Comparison of ENCODE assay signal across 9 mouse cellular contexts in genomic region chr19:61141299-61141698, GRCm38 (mm10). TPM values are rescaled to one million over a fixed set of nuclear protein-coding genes. Genes with fewer than 3 reads are reported as not detected.
DNase-seq lines count a peak whose midpoint lies in the region; ATAC-seq and TF ChIP-seq lines count a peak whose summit lies in the region.
"Had no signal": no experiment of that assay in that cellular context is flagged by ENCODE, and none has a peak within 500 bp of the region (broad histone marks: within the 10 kb centered on the region; RNA-seq: fewer than 3 reads in every experiment).

No protein-coding gene starts in this region.

- peaks cover 11% of the 10 kb centered on the region for H3K4me1 ChIP-seq in kidney, embryonic 16.5 days (ENCODE audit: insufficient read depth, low read length)
- peaks cover 10% of the 10 kb centered on the region for H3K4me1 ChIP-seq in embryonic facial prominence, embryonic 14.5 days (ENCODE audit: control insufficient read depth, insufficient read depth, low read length)
- H3K4me1 ChIP-seq in intestine, postnatal 0 days (replicated peaks; ENCODE audit: control insufficient read depth, insufficient read depth, low read length): peaks cover 6% of the 10 kb centered on the region
- H3K4me1 ChIP-seq in neural tube, embryonic 13.5 days (replicated peaks): peaks cover 17% of the 10 kb centered on the region

- peak overlapping the region; percentile 51 for H3K4me2 ChIP-seq in kidney, embryonic 16.5 days (replicated peaks; ENCODE audit: low read depth, low read length)
- H3K4me2 ChIP-seq in embryonic facial prominence, embryonic 14.5 days (ENCODE audit: low read depth, low read length): peak overlapping the region; percentile 74
- peak overlapping the region; percentile 82 for H3K4me2 ChIP-seq in intestine, postnatal 0 days (replicated peaks; ENCODE audit: low read depth)
- H3K4me2 ChIP-seq in neural tube, embryonic 13.5 days: peak overlapping the region; percentile 79

- DNase-seq in kidney, postnatal 4 days: no peak
- no peak for DNase-seq in embryonic facial prominence, embryonic 14.5 days (ENCODE audit: low spot score)
- DNase-seq in retina, embryonic 14.5 days (ENCODE audit: low spot score): no peak
- DNase-seq in embryo, embryonic 10 days (ENCODE audit: low spot score): no peak
- DNase-seq in testis, postnatal 10 days (ENCODE audit: low spot score): no peak

- H3K27ac ChIP-seq in kidney, embryonic 16.5 days (ENCODE audit: low read length): peak overlapping the region; percentile 35; the same call in 1 of the 2 replicates
- peak overlapping the region; percentile 39; the same call in 1 of the 2 replicates for H3K27ac ChIP-seq in embryonic facial prominence, embryonic 14.5 days (replicated peaks; ENCODE audit: low read depth, low read length)
- peak overlapping the region; percentile 79 for H3K27ac ChIP-seq in intestine, postnatal 0 days (ENCODE audit: low read depth, low read length)
- H3K27ac ChIP-seq in neural tube, embryonic 13.5 days (replicated peaks): no peak overlapping the region

- peak overlapping the region; percentile 57 for H3K9ac ChIP-seq in kidney, embryonic 16.5 days (replicated peaks; ENCODE audit: low read length)
- H3K9ac ChIP-seq in embryonic facial prominence, embryonic 14.5 days (ENCODE audit: low read depth, low read length): peak overlapping the region; percentile 79
- peak overlapping the region; percentile 72; the same call in 1 of the 2 replicates for H3K9ac ChIP-seq in intestine, postnatal 0 days (ENCODE audit: low read depth, low read length)
- H3K9ac ChIP-seq in neural tube, embryonic 13.5 days: peak overlapping the region; percentile 90

- H3K4me3 ChIP-seq in kidney, embryonic 16.5 days (ENCODE audit: low read length): peak overlapping the region; percentile 76
- peak overlapping the region; percentile 80 for H3K4me3 ChIP-seq in embryonic facial prominence, embryonic 14.5 days (ENCODE audit: low read depth, low read length)
- peak overlapping the region; percentile 80 for H3K4me3 ChIP-seq in intestine, postnatal 0 days (ENCODE audit: low read depth, low read length)
- H3K4me3 ChIP-seq in neural tube, embryonic 13.5 days: peak overlapping the region; percentile 76

- H3K9me3 ChIP-seq in kidney, embryonic 16.5 days (ENCODE audit: low read length): no peaks in the 10 kb centered on the region
- no peaks in the 10 kb centered on the region for H3K9me3 ChIP-seq in embryonic facial prominence, embryonic 14.5 days (ENCODE audit: control insufficient read depth, low read length)
- no peaks in the 10 kb centered on the region for H3K9me3 ChIP-seq in intestine, postnatal 0 days (ENCODE audit: control insufficient read depth)
- no peaks in the 10 kb centered on the region for H3K9me3 ChIP-seq in neural tube, embryonic 13.5 days

- no peaks in the 10 kb centered on the region for H3K27me3 ChIP-seq in kidney, embryonic 16.5 days (ENCODE audit: insufficient read depth, low read length)
- H3K27me3 ChIP-seq in embryonic facial prominence, embryonic 14.5 days (replicated peaks; ENCODE audit: control insufficient read depth, insufficient read depth, low read length): no peaks in the 10 kb centered on the region
- H3K27me3 ChIP-seq in intestine, postnatal 0 days (replicated peaks; ENCODE audit: control insufficient read depth, insufficient read depth, low read length): no peaks in the 10 kb centered on the region
- H3K27me3 ChIP-seq in neural tube, embryonic 13.5 days: 0 out of 2 replicates have a peak, but pooled peaks cover 3% of the 10 kb centered on the region

- no peak for ATAC-seq in kidney, embryonic 16.5 days (ENCODE audit: low FRiP score, low TSS enrichment)
- ATAC-seq in embryonic facial prominence, embryonic 14.5 days (ENCODE audit: low read depth): no peak
- no peak for ATAC-seq in intestine, postnatal 0 days
- no peak for ATAC-seq in neural tube, embryonic 13.5 days (ENCODE audit: low read depth)

- H3K36me3 ChIP-seq in kidney, embryonic 16.5 days (ENCODE audit: insufficient read depth, low read length): no peaks in the 10 kb centered on the region
- no peaks in the 10 kb centered on the region for H3K36me3 ChIP-seq in embryonic facial prominence, embryonic 14.5 days (ENCODE audit: control insufficient read depth, insufficient read depth, low read length)
- H3K36me3 ChIP-seq in intestine, postnatal 0 days (ENCODE audit: control insufficient read depth, insufficient read depth): no peaks in the 10 kb centered on the region
- no peaks in the 10 kb centered on the region for H3K36me3 ChIP-seq in neural tube, embryonic 13.5 days

- 21% methylated on average over 4 of the region's 4 CpGs for WGBS in kidney, embryonic 16.5 days
- 19% methylated on average over 4 of the region's 4 CpGs for WGBS in embryonic facial prominence, embryonic 14.5 days
- WGBS in intestine, postnatal 0 days: 15% methylated on average over 4 of the region's 4 CpGs
- 24% methylated on average over 4 of the region's 4 CpGs for WGBS in neural tube, embryonic 13.5 days

- no peak for TF ChIP-seq CTCF in intestine, postnatal 0 days (IDR thresholded peaks at IDR 0.05; ENCODE audit: low read depth)

RNA-seq across cellular contexts. Expression of gene Zfp950, which starts 0.7 kb away (rescaled TPM):
- polyA plus RNA-seq in kidney, embryonic 16.5 days (2015; fragmentation: Nextera tagmentation; extraction: Ambion mirVana): 32.6 and 39.6 TPM in 2 replicates
- 39.0 and 39.8 TPM in 2 replicates for polyA plus RNA-seq in embryonic facial prominence, embryonic 14.5 days (2014; fragmentation: Nextera tagmentation; extraction: Ambion mirVana)
- 25.8 and 28.3 TPM in 2 replicates for polyA plus RNA-seq in intestine, postnatal 0 days (2015; fragmentation: Nextera tagmentation; extraction: Ambion mirVana)
- polyA plus RNA-seq in neural tube, embryonic 13.5 days (2015; fragmentation: Nextera tagmentation; extraction: Ambion mirVana): 47.1 and 50.2 TPM in 2 replicates

RNA-seq across cellular contexts. Expression of gene Gm7102, which starts 34.8 kb away (rescaled TPM):
- polyA plus RNA-seq in kidney, embryonic 16.5 days (2015; fragmentation: Nextera tagmentation; extraction: Ambion mirVana): 0.19 and 0.48 TPM in 2 replicates
- 0.18 and 0.19 TPM in 2 replicates for polyA plus RNA-seq in embryonic facial prominence, embryonic 14.5 days (2014; fragmentation: Nextera tagmentation; extraction: Ambion mirVana)
- polyA plus RNA-seq in intestine, postnatal 0 days (2015; fragmentation: Nextera tagmentation; extraction: Ambion mirVana): 0.09 TPM in 1 of 2 replicates, not detected in the other
- 0.13 TPM in 1 of 2 replicates, not detected in the other for polyA plus RNA-seq in neural tube, embryonic 13.5 days (2015; fragmentation: Nextera tagmentation; extraction: Ambion mirVana)

RNA-seq across cellular contexts. Expression of gene Gm6020, which starts 42.4 kb away (rescaled TPM):
- polyA plus RNA-seq in kidney, embryonic 16.5 days (2015; fragmentation: Nextera tagmentation; extraction: Ambion mirVana): not detected in 2 replicates
- not detected in 2 replicates for polyA plus RNA-seq in embryonic facial prominence, embryonic 14.5 days (2014; fragmentation: Nextera tagmentation; extraction: Ambion mirVana)
- polyA plus RNA-seq in intestine, postnatal 0 days (2015; fragmentation: Nextera tagmentation; extraction: Ambion mirVana): not detected in 2 replicates
- not detected in 2 replicates for polyA plus RNA-seq in neural tube, embryonic 13.5 days (2015; fragmentation: Nextera tagmentation; extraction: Ambion mirVana)
- polyA plus RNA-seq: frontal cortex, adult 2 months had no signal
